Mouse (Mus musculus): ENCODE data around the gene Ccdc12. TPM values are rescaled to one million over a fixed set of nuclear protein-coding genes. Genes with fewer than 3 reads are reported as not detected.
A peak's percentile ranks its signal among the peaks of the same experiment; 100 is the strongest.

Ccdc12 gene
- polyA plus RNA-seq (2016; fragmentation: Nextera tagmentation; extraction: Ambion mirVana): 178 and 183 TPM in 2 replicates

DNA sequence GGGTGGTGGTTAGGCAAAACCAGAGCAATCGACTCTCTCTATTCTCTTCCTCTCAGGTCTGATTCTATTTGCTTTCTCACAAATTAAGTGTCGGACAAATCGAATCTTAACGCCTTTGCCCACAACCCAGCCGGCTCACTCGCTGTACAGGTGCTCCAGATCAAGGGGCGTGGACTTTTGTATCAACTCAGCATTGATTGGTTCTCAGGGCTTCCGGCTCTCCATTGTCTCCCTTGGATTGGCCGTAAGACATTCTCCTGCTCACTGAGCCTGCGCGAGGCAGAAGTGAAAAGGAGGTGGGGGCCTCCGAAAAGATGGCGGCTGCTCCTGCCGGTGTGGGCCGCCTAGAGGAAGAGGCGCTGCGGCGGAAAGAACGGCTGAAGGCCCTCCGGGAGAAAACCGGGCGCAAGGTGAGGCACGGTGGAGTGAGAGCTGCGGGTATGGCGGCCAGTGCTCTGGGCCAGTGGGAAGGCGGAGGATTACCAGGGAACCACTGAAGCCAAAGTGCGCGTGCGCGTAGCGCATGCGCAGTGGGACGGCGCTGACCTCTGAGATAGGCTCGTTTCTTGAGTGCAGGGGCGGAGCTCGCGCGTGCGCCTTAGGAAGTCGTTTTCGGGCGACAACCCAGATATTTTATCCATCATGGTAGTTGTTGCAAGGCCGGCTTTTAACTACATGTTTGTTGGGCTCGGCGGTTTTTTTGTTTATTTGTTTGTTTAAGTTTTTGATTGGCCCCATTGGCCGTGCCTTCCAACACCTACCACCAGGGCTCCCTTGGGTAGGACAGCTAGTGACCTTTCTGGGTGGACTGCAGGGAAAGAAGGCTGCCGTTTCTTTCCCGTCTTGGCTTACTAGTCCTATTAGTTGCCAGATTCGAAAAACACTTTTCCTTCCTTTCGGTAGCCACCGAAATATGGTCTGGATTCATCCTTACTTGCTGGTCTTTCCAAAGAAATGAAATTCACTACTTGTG, at the start of gene Ccdc12:
TSS of gene Ccdc12 (plus strand) at position 255 of the 973 bp plus-strand sequence.
- Histone ChIP-seq H3K27me3 (ENCODE audit: poor library complexity, severe bottlenecking) (peaks cover 23% of the 10 kb centered on the region), H3K36me3 (replicated peaks) (peaks cover 17% of the 10 kb centered on the region), H3K9me3 (no peaks in the 10 kb centered on the region), H3K4me3 (peak within 1 kb of the TSS; percentile 70), H3K27ac (peak within 1 kb of the TSS; percentile 97), H3K4me1 (peaks cover 57% of the 10 kb centered on the region)
- DNase-seq (ENCODE audit: extremely low spot score, low spot score): peak; percentile 94
- WGBS: under 1% methylated on average over 52 of the region's 52 CpGs

DNA sequence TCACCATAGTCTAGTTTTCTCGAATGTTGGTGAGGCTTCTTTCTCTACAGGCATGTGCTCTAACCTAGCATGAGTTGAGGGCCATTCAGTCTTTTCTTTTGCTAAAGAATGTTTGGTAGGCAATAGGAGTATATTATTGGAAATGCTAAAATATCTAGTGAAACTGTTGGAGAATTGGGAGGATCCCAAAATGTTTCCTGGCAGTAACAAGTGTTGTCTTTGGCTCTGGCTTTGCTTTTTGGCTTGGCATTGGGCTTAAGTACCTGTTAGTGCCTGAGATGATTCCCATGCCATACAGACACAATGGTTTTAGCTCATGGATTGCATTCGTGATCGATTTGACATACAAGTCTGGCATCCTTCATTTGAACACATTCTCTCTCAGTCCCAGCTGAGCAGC, 44.8 kb upstream of the Ccdc12 start:
- Histone ChIP-seq H3K4me1 (no peaks in the 10 kb centered on the region), H3K27ac (no peak overlapping the region), H3K9me3 (no peaks in the 10 kb centered on the region), H3K36me3 (replicated peaks) (peaks cover 92% of the 10 kb centered on the region), H3K27me3 (ENCODE audit: poor library complexity, severe bottlenecking) (no peaks in the 10 kb centered on the region), H3K4me3 (no peak overlapping the region)
- WGBS: 97% methylated on average over 3 of the region's 3 CpGs
- no peak for DNase-seq (ENCODE audit: extremely low spot score, low spot score)

DNA sequence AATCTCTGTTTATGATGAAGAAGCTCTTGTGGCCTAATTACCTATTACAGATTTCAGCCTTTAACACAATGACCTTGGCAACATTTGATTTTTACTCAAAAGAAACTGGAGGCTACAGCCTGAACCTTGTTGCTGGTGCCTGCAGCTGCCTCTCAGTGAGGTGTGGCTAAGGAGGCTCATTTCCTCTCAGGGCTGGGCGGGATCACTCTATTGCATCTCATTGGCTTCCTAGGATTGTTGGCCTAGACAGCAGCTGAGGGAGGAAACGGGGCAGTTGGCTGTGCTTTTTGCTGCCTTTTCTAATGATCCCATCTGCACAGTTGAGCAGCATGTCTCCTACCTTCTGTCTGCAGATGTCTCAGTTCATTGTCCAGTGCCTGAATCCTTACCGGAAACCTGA, 39.2 kb upstream of the Ccdc12 start:
- Histone ChIP-seq H3K27me3 (ENCODE audit: poor library complexity, severe bottlenecking) (no peaks in the 10 kb centered on the region), H3K4me3 (no peak overlapping the region), H3K9me3 (no peaks in the 10 kb centered on the region), H3K4me1 (0 out of 2 replicates have a peak, but pooled peaks cover 2% of the 10 kb centered on the region), H3K27ac (no peak overlapping the region), H3K36me3 (replicated peaks) (peaks cover 95% of the 10 kb centered on the region)
- 86% methylated on average over 3 of the region's 3 CpGs for WGBS
- no peak for DNase-seq (ENCODE audit: extremely low spot score, low spot score)

DNA sequence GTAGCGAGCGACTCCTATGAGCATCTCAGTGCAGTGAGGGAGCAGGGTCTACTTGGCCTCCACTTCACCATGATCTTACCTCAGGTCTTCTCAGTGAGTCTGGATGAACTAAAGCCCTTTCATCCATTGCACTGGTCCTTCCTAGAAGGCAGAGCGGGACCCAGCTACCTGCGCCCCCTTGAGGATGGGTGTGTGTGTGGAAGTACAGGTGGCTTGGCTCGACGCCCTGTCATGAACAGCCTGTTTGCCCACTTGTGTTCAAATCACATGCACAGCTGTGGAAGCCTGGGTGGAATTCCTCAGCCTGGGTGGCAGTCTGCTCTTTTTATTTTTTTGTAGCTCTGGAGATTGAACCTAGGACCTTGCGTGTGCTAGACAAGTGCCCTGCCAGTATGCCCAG, 36.1 kb upstream of the Ccdc12 start:
- no peak overlapping the region for H3K4me3 ChIP-seq
- H3K27me3 ChIP-seq (ENCODE audit: poor library complexity, severe bottlenecking): no peaks in the 10 kb centered on the region
- no peak for DNase-seq (ENCODE audit: extremely low spot score, low spot score)
- peaks cover 77% of the 10 kb centered on the region for H3K36me3 ChIP-seq (replicated peaks)
- no peak overlapping the region for H3K27ac ChIP-seq
- WGBS: 87% methylated on average over 7 of the region's 7 CpGs
- H3K4me1 ChIP-seq: peaks cover 26% of the 10 kb centered on the region
- no peaks in the 10 kb centered on the region for H3K9me3 ChIP-seq

DNA sequence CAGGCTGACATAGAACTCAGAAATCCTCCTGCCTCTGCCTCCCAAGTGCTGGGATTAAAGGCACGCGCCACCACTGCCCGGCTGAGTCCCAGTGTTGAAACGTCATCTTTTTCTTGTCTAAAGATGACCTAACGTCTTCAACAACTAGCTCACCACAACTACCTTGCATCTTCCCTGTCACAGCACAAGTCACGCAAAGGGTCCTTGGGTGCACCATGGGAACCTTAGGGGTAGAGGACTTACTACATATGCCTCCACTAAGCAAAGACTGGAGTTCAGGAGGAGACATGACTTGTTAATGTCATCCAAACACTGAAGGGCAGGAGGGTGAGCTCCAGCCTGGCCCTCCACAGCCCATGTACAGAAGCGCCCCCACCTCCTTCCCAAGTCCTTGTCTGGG, 35.6 kb upstream of the Ccdc12 start:
- DNase-seq (ENCODE audit: extremely low spot score, low spot score): no peak
- Histone ChIP-seq H3K27ac (no peak overlapping the region), H3K4me3 (no peak overlapping the region), H3K27me3 (ENCODE audit: poor library complexity, severe bottlenecking) (peaks cover 4% of the 10 kb centered on the region), H3K4me1 (peaks cover 31% of the 10 kb centered on the region), H3K36me3 (replicated peaks) (peaks cover 72% of the 10 kb centered on the region), H3K9me3 (no peaks in the 10 kb centered on the region)
- 95% methylated on average over 7 of the region's 7 CpGs for WGBS

DNA sequence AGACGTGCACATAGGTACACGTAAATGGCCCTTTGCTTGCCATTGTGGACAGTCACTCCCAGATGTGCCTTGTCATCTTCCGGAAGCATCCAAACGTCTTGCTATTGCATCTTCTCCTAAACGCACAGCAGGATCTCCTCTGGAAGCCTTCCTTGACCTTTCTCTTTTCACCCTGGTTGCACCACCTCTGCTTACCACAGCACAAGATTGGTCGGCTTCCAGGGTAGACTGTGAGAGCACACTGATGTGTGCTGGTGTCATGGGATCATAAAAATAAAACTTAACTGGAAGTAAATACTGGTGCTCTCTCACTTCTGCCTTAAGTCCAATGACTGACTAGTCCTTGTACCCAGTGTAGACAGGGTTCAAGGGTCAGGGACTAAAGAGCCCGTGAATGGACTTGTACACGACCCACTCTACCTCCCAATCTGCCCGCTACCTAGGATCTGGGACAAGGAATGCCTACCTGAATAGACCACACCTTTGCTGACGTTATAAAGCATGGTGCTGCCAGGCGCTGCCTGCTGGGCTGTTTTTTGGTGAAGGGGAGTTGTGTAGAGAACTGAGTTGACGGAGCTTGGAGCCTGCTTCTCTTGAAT, 33.6 kb upstream of the Ccdc12 start:
- 89% methylated on average over 12 of the region's 12 CpGs for WGBS
- Histone ChIP-seq H3K4me3 (no peak overlapping the region), H3K36me3 (replicated peaks) (peaks cover 57% of the 10 kb centered on the region), H3K27me3 (ENCODE audit: poor library complexity, severe bottlenecking) (peaks cover 12% of the 10 kb centered on the region), H3K9me3 (no peaks in the 10 kb centered on the region), H3K27ac (no peak overlapping the region), H3K4me1 (peaks cover 34% of the 10 kb centered on the region)
- no peak for DNase-seq (ENCODE audit: extremely low spot score, low spot score)

DNA sequence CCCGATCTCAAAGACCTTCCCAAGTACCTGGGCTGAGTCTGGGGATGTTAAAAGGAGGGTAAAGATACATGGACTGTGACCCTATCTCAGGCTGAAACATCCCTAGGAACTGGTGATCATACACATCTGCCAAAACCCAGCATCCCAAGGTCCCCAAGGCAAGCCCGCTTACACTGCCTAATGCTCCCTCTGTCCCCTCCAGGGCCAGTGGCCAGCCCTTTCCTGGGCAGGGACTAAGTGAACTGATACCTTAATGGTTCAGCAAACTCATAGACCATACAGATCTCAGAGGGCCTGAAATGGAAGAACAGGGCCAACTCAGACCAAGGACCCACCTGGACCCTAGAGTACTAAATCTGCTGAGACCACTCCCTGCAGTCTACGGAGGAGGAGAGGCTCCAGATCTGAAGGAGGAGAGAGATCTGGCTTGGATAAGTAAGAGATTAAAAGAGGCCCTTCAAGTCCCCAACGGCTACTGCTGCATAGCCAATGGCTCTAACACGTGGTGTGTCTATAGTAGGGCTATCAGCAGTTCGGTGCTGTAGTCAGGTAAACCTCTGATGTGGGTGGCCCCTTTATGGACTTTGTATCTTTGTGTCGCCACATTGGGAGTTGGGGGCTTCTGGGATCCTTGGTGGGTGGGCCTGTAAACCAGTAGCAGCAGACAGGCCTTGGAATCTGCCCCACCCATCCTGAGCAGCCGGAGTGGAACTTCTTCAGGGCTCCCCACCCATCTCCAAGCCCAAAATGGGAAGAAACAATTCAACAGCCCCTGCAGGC, 32.7 kb upstream of the Ccdc12 start:
- no peak for DNase-seq (ENCODE audit: extremely low spot score, low spot score)
- Histone ChIP-seq H3K36me3 (replicated peaks) (peaks cover 53% of the 10 kb centered on the region), H3K4me3 (peak overlapping the region; percentile 64), H3K27ac (peak overlapping the region; percentile 90), H3K9me3 (no peaks in the 10 kb centered on the region), H3K27me3 (ENCODE audit: poor library complexity, severe bottlenecking) (peaks cover 12% of the 10 kb centered on the region), H3K4me1 (peaks cover 34% of the 10 kb centered on the region)
- WGBS: 50% methylated on average over 8 of the region's 8 CpGs

DNA sequence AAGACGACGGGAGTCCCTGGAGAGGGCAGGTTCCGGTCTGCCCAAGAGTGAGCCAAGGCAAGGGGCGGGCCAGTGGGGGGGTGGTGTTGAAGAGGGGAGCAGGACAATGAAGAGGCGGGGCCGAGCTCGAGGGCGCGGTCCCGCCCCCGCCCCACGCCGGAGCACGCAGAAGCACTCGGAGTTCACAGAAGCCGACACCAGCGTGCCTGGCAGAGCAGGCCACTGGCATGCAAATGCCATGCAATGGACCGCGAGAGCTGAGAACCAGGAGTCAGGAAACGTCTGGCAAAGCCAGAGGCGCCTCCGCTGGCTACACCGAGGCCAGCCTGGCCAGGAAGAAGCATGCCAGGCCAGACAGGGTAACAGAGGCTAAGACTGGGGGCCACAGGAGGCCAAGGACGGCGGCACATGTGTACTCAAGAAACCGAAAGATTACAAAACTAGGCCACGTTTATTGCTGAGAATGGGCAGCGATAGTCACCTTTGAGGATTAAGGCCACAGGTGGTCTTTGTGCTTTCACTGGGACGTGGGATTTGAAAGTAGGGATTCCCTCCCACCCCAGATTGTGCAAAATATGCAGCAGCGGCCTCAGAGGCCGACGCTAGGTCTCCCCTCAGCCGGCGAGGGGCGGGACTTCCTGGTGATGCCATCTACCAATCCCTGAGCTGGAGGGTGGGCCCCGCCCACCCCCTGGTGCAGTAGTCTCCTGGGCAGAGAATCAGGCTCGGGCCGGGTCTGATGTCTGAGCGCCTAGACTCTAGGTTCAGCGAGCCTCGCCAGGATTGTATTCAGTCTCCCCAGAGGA, 31.7 kb upstream of the Ccdc12 start, which contains the start of gene Nradd:
TSS of gene Nradd (minus strand) at position 92 of the 806 bp plus-strand sequence.
- WGBS: under 1% methylated on average over 41 of the region's 41 CpGs
- Histone ChIP-seq H3K27me3 (ENCODE audit: poor library complexity, severe bottlenecking) (peaks cover 12% of the 10 kb centered on the region), H3K4me3 (peak within 1 kb of the TSS; percentile 64), H3K4me1 (peaks cover 34% of the 10 kb centered on the region), H3K36me3 (replicated peaks) (peaks cover 50% of the 10 kb centered on the region), H3K9me3 (no peaks in the 10 kb centered on the region), H3K27ac (peak within 1 kb of the TSS; percentile 90)
- DNase-seq (ENCODE audit: extremely low spot score, low spot score): peak; percentile 92

DNA sequence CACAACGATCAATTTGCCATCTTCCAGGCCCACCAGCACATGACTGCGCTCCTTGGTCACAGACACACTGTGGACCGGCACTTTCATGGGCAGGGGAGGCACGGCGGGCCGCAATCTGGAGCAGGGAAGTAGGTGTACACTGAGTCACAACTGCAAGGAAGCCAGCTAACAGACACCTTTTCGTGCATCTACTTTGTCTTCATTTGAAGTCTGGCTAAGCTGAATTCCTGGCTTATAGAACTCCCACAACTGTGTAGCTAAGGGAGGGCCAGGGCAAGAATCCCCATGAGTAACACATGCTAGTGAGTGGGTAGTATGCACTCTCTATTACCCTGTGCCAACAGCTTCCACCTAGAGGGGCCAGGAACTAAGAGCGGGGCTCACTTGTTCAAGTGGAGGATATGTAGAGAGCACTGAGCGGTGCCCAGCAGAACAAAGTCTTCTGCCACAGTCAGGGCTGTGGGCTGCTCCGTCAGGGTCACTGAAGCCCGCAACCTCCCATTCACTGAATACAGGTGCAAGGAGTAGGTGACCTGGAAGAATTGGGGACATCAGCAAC, 30.9 kb upstream of the Ccdc12 start:
- Histone ChIP-seq H3K4me1 (peaks cover 34% of the 10 kb centered on the region), H3K36me3 (replicated peaks) (peaks cover 46% of the 10 kb centered on the region), H3K27ac (peak overlapping the region; percentile 90), H3K27me3 (ENCODE audit: poor library complexity, severe bottlenecking) (peaks cover 14% of the 10 kb centered on the region), H3K4me3 (peak overlapping the region; percentile 64), H3K9me3 (no peaks in the 10 kb centered on the region)
- WGBS: 68% methylated on average over 11 of the region's 11 CpGs
- no peak for DNase-seq (ENCODE audit: extremely low spot score, low spot score)

DNA sequence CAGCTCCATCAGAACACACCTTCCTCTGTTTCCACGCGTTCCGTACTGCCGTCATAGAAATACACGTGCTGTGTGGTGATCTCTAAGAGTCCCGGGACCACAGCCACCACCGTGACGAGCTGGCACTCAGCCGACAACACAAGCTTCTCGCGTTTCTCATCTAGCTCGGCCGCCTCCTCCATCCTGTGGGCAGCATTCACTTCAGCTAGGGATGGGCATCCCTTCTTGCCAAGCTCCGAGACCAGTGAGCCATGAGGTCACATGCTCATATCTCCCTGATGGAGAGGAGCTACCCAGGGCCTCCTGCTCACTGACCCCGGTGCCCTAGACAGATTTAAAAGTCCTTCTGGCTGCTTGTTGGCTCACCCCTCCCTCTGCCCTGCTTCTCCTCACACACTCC, 26.1 kb upstream of the Ccdc12 start:
- peaks cover 41% of the 10 kb centered on the region for H3K4me1 ChIP-seq
- no peak overlapping the region for H3K27ac ChIP-seq
- H3K4me3 ChIP-seq: no peak overlapping the region
- peaks cover 24% of the 10 kb centered on the region; the same call in 1 of the 2 replicates for H3K36me3 ChIP-seq (replicated peaks)
- H3K9me3 ChIP-seq: no peaks in the 10 kb centered on the region
- 94% methylated on average over 15 of the region's 15 CpGs for WGBS
- peaks cover 61% of the 10 kb centered on the region for H3K27me3 ChIP-seq (ENCODE audit: poor library complexity, severe bottlenecking)
- DNase-seq (ENCODE audit: extremely low spot score, low spot score): no peak

DNA sequence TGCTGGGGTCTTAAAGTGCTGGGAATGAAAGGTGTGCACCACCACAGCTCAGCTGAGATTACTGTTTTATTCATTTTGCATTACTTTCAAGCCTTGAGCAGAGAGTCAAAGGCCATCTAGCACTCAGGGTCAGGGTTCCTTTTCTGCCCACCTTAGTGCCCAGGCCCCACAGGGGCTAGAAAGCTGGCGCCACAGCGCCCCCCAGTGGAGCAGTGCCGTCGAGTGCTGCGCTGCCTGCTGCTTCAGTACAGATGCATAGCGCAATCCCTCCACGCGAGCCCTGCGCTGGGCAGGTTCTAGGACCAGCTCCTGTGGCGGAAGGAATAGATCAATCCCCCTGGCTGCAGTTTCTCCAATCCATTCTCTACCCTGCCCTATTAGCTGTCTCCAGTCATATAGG, 25.1 kb upstream of the Ccdc12 start:
- Histone ChIP-seq H3K4me3 (peak overlapping the region; percentile 48), H3K27me3 (ENCODE audit: poor library complexity, severe bottlenecking) (peaks cover 62% of the 10 kb centered on the region), H3K9me3 (no peaks in the 10 kb centered on the region), H3K27ac (no peak overlapping the region), H3K36me3 (replicated peaks) (peaks cover 22% of the 10 kb centered on the region; the same call in 1 of the 2 replicates), H3K4me1 (peaks cover 36% of the 10 kb centered on the region)
- peak; percentile 74 for DNase-seq (ENCODE audit: extremely low spot score, low spot score)
- 15% methylated on average over 10 of the region's 10 CpGs for WGBS

Measured in forebrain, embryonic 10.5 days (tissue).